9 mouse cellular contexts compared by ENCODE assay signal in the genomic region with DNA sequence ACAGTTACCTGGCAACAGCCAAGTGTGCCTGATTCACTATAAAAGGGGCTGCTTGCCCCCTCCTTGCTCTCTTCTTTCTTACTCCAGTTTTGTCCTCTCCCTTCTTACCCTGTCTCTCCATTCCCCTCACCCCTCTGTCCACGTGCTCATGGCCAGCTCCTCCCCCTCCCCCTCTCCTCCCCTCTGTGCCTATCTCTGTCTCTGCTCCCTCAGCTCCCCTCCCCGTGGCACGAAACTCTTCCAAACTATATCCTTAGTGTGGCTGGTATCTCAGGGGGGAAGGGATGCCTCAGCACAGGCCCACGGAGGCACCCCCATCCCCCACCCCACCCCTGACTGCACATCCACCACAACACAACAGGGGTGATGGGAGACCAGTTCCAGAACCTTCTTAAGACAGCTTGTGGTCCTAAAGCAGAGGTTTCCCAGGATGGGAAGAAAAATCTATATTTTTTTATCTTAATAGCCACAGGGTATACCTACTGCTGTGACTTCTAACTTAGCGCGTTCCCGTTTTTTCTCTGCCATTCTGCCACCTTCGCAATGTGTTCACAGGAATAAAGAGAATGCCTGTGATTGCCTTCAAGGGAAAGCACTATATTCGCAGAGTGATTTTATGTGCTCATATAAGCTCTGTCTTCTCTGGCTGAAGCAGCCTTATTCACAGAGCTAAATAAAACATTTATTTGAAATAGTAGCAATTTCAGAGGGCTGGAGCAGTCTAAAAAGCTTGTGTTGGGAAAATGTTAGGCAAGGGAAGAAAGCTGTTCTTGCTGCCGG.
DNase-seq lines count a peak whose midpoint lies in the region; ATAC-seq and TF ChIP-seq lines count a peak whose summit lies in the region.
"Had no signal": no experiment of that assay in that cellular context is flagged by ENCODE, and none has a peak within 500 bp of the region (broad histone marks: within the 10 kb centered on the region; RNA-seq: fewer than 3 reads in every experiment).

No protein-coding gene starts in this region.

- peaks cover 35% of the 10 kb centered on the region for H3K4me1 ChIP-seq in forebrain, embryonic 12.5 days
- H3K4me1 ChIP-seq in hindbrain, embryonic 16.5 days (ENCODE audit: control insufficient read depth, insufficient read depth, low read depth, low read length), result peaks cover 36% of the 10 kb centered on the region
- peaks cover 51% of the 10 kb centered on the region for H3K4me1 ChIP-seq in neural tube, embryonic 13.5 days (replicated peaks)

- peak; percentile 43 for ATAC-seq in forebrain, embryonic 12.5 days (ENCODE audit: low FRiP score)
- ATAC-seq in hindbrain, embryonic 16.5 days, result peak; percentile 35; the same call in 1 of the 2 replicates
- ATAC-seq in neural tube, embryonic 13.5 days (ENCODE audit: low read depth), result peak; percentile 33

- peak overlapping the region; percentile 41 for H3K27ac ChIP-seq in left cerebral cortex, adult 2 months
- no peak overlapping the region for H3K27ac ChIP-seq in forebrain, embryonic 12.5 days
- peak overlapping the region; percentile 54 for H3K27ac ChIP-seq in hindbrain, embryonic 16.5 days (ENCODE audit: low read depth, low read length)
- peak overlapping the region; percentile 57 for H3K27ac ChIP-seq in neural tube, embryonic 13.5 days (replicated peaks)

- no peak overlapping the region for H3K4me3 ChIP-seq in left cerebral cortex, adult 2 months
- H3K4me3 ChIP-seq in forebrain, embryonic 12.5 days (replicated peaks), result no peak overlapping the region
- no peak overlapping the region for H3K4me3 ChIP-seq in hindbrain, embryonic 16.5 days (ENCODE audit: low read length)
- H3K4me3 ChIP-seq in neural tube, embryonic 13.5 days, result no peak overlapping the region

- H3K9me3 ChIP-seq in forebrain, embryonic 12.5 days, result no peaks in the 10 kb centered on the region
- H3K9me3 ChIP-seq in hindbrain, embryonic 16.5 days (ENCODE audit: control insufficient read depth, low read length), result no peaks in the 10 kb centered on the region
- H3K9me3 ChIP-seq in neural tube, embryonic 13.5 days, result no peaks in the 10 kb centered on the region; the same call in 1 of the 2 replicates

- WGBS in forebrain, embryonic 12.5 days, result 64% methylated on average over 10 of the region's 10 CpGs
- 44% methylated on average over 10 of the region's 10 CpGs for WGBS in hindbrain, embryonic 16.5 days
- 48% methylated on average over 10 of the region's 10 CpGs for WGBS in neural tube, embryonic 13.5 days

- intact Hi-C loops in left cerebral cortex, adult 2 months (cut with DNase I), result no loop called here
- intact Hi-C loops in left cerebral cortex, postnatal 4 days (cut with DNase I), result loop anchor here (10.0 kb wide), 1 partner anchor 121 kb away; no protein-coding TSS in a partner anchor
- intact Hi-C loops in gastrocnemius, postnatal 36 days (cut with DNase I), result loop anchor here (5.0 kb wide), 1 partner anchor 117 kb away; no protein-coding TSS in a partner anchor

- H3K9ac ChIP-seq in forebrain, embryonic 12.5 days, result no peak overlapping the region
- no peak overlapping the region for H3K9ac ChIP-seq in hindbrain, embryonic 16.5 days (ENCODE audit: low read depth, low read length)
- no peak overlapping the region for H3K9ac ChIP-seq in neural tube, embryonic 13.5 days

- no peak for DNase-seq in left cerebral cortex, adult 2 months (ENCODE audit: extremely low spot score in 1 of 2, low spot score in 2 of 2)
- DNase-seq in left cerebral cortex, postnatal 4 days, result no peak
- no peak for DNase-seq in layer of hippocampus, adult 18-20 months (ENCODE audit: low spot score in 2 of 2)
- no peak for DNase-seq in gastrocnemius, postnatal 36 days
- DNase-seq: kidney, adult 11 months; thymus, adult 2 months had no signal

- H3K4me2 ChIP-seq in forebrain, embryonic 12.5 days, result no peak overlapping the region
- no peak overlapping the region for H3K4me2 ChIP-seq in hindbrain, embryonic 16.5 days (ENCODE audit: low read length)
- no peak overlapping the region for H3K4me2 ChIP-seq in neural tube, embryonic 13.5 days

- H3K36me3 ChIP-seq in forebrain, embryonic 12.5 days (replicated peaks), result no peaks in the 10 kb centered on the region
- no peaks in the 10 kb centered on the region for H3K36me3 ChIP-seq in hindbrain, embryonic 16.5 days (ENCODE audit: control insufficient read depth, insufficient read depth, low read length)
- no peaks in the 10 kb centered on the region for H3K36me3 ChIP-seq in neural tube, embryonic 13.5 days

- TF ChIP-seq CTCF in left cerebral cortex, adult 2 months (IDR thresholded peaks at IDR 0.05), result no peak

- no peaks in the 10 kb centered on the region for H3K27me3 ChIP-seq in forebrain, embryonic 12.5 days
- H3K27me3 ChIP-seq in hindbrain, embryonic 16.5 days (replicated peaks; ENCODE audit: control insufficient read depth, insufficient read depth, low read length), result no peaks in the 10 kb centered on the region
- no peaks in the 10 kb centered on the region for H3K27me3 ChIP-seq in neural tube, embryonic 13.5 days
